Mouse (Mus musculus): ENCODE data around the gene Nrip2.
"Not testable (repeated sequence)": the region's sequence is repeated elsewhere in the genome, so short reads cannot be mapped to it uniquely, and the experiment has no call there.

Nrip2 gene

DNA sequence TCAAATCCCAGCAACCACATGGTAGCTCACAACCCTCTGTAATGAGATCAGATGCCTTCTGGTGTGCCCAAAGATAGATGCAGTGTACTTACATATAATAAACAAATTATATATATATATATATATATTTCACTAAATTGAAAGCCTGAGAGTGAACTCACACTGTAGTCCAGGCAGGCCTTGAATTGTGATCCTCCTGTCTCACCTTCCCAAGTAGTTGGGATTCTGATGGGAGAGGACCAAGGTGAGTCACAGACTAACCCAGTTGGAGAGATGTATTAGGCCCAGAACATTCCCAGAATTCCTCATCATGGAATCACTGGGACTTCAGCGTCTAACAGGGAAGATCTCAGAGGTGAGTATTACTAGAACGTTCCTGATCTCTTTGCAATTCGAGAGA lies at the start of gene Nrip2:
TSS of gene Nrip2 (plus strand) at position 301 of the 400 bp plus-strand sequence.
- no peak for DNase-seq (ENCODE audit: low spot score)

DNA sequence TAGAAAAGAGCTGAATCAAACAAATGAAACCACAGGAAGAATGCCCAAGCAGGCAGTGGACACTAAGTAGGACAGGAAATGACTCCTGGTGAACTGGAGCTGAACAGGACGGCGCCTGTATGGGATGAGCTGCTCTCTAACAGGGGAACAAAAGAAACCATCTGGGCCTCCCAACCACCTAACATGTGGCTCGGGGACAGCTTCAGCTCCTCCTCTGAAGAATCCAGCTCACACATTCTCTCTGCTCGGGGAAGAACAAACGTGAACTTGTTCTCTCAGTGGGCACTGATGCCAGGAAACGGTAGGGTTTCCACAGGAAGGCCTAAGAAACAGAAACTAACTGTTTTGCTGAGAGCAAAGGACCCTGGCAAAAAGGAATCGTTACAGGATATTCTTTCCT lies 49.4 kb upstream of the Nrip2 start:
- DNase-seq (ENCODE audit: low spot score), result no peak

DNA sequence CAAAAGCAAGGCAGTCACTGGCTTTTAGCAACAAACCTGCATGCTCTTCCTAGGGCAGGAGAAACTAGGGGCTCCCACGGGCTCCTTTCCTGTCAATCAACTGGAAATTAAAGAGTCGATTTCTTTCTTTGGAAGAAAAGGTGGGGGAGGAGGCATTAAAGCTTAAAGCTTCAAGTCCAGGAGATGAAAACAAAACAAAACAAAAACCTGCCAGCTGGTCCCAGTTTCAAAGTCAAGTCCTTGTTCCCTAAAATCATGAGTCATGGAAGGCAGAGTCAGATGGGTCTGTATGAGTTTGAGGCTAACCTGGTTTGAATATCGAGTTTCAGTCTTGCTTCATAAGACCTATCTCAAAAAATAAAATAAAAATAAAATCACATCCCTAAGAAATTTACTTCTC lies 45.0 kb upstream of the Nrip2 start:
- no peak for DNase-seq (ENCODE audit: low spot score)

DNA sequence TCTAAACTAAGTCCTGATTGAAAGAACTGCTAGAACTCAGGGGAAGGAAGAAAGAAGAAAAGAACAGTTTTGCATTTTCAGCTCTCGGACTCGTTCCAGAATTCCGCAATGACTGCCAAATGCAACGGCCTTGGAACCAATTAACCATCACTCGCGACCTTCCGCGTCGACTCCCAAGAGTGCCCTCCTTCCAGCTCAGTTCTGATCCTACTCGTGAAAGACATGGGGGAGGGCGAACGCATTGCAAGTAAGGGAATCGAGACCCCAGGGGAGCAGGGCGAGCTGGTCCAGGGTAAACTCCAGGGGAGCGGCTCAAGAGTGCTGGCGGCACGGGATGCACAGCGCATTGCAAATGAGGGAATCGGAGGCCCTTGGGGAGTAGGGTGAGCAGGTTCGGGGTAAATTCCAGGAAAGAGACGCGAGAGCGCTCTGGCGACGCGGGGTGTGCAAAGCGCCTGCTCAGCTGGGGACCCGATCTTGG lies 43.9 kb upstream of the Nrip2 start:
- DNase-seq (ENCODE audit: low spot score), result no peak

DNA sequence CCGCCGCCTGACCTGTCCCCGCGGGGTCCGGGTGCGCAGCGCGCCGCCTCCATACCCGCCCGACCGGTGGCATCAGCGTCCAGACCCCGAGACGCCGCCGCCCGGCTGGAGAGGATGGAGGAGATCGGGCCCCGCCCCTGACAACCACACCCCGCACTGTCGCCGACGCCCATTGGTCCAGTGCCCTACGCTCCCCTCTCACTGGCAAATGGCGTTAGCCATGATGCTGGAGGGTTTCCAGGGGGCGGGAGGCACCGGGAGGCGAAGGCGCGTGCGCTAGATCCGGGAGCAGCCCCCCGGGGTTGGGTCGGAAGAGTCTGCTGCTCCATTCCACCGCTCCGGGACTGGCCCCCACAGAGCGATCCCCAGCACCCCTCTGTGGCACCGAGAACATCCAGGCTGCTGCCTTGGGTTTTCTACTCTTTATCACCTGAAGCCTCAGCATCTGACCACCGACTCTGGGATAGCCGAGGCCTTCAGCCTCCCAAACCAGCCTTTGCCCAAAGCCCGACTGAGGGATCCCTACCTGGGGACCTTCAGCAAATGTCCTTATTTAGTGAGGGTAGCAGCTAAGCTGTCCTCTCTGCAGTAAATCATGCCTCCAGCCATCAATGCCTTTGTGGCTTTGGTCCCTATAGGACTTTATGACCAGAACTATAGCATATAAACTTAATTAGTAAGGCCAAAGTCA lies 43.2 kb upstream of the Nrip2 start, which contains the start of gene Tulp3:
TSS of gene Tulp3 (minus strand) at position 126 of the 691 bp plus-strand sequence.
- peak; percentile 90 for DNase-seq (ENCODE audit: low spot score)

DNA sequence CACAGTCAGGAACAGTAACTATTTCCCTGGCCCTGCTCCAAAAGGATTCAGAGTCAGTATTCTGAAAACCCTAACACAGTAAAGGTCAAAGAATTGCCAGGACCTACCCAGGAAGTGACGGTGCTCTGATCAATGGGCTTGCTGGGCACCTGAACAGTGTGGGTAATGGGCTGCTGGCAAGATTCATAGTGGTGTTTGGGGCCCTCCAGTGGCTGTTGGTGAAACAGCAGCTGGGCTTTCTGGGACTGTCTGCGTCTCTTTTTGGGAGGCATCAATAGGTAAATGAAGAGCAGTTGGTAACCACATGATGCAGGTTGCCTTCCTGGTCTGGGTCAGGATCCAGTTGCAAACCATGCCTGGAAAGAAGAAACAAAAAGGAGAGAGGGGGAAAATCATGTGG lies 40.1 kb upstream of the Nrip2 start:
- DNase-seq (ENCODE audit: low spot score), result no peak

DNA sequence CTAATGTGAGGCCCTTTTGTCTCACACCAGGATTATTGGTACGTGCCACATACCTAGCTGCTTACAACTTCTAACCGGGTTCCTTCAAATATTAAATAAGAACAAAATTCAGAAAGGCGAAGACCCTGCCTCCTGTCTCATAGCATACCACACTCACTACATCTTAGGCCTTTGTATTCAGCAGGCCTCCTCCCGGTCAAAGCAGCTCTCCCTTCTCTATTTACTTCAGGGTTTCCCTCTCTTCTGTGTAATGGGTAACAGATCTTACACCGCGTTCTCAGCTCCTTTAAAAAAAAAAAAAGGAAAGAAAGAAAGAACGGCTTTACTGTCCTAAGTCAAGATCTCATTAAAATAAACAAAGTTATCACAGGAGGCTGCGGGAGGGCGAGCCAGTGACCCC lies 37.2 kb upstream of the Nrip2 start:
- no peak for DNase-seq (ENCODE audit: low spot score)

DNA sequence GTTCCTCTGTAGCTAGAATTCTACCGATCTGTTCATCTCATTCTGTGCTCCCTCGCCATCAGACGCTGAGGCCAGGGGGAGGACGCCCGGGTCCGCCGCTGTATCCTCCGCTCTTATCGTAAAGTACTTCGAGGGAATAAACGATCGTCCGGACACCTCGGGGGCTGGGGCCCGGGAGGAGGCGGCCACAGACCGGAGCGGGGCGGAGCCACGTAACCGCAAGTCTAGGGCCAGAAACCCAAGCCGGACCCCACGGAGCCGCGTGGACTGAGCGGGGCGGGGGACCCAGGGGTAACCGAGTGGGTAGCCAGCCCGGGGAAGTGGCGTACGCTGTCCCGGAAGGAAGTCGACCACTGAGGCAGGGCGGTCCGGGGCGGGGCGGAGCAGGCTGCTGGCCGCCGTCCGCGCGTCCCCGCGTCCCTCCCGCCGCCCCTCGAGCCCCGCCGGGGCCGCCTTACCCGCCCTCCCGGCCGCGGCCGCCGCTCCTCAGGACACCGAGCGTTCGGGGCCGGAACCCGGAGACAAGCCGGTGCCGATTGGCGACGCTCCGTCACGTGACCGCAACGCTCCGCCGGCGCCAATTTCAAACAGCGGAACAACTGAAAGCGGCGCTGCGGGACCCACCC lies 36.6 kb upstream of the Nrip2 start, which contains the start of the genes Rhno1 and Foxm1:
TSS of gene Rhno1 (minus strand) at position 531 of the 626 bp plus-strand sequence.
TSS of gene Foxm1 (plus strand) at position 587 of the 626 bp plus-strand sequence.
- DNase-seq (ENCODE audit: low spot score), result peak; percentile 50

DNA sequence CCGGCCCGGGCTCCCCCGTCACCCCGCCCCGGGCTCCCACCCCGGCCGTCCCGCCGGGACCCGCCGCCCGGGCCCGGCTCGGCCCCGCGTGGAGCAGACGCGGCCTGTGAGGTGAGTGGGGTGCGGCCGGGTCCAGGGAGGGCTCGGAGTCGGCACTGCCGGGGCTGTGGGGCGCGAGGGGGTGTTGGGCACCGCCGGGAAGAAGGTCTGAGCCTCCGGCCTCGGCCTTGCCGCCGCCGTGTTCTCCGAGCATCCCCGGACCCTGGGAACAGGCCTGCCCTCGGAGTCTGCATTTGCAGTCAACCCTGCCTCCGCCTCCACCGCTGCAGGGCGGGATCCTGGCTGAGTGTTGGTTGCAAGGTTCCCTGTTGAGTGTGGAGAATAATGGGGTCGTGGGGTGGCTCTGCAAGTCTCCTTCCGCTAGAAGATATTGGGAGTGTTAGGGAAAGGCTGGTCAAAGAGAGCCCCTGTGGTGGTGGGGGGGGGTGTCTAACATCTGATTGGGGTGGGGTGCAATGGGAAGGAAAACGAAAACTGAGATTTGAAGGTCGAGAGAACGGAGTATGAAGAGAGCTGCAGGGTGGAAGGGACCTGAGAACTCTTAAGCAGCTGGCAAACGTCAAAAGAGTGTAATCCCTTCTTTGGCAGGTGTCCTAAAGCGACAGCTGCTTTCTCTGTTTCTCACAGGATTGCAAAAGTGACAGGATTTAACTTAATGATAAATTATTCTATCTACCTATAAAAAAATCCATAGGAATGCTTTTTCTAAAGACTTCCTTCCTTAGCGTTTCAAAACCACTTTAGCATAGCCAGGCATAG lies 35.9 kb upstream of the Nrip2 start:
- no peak for DNase-seq (ENCODE audit: low spot score)

DNA sequence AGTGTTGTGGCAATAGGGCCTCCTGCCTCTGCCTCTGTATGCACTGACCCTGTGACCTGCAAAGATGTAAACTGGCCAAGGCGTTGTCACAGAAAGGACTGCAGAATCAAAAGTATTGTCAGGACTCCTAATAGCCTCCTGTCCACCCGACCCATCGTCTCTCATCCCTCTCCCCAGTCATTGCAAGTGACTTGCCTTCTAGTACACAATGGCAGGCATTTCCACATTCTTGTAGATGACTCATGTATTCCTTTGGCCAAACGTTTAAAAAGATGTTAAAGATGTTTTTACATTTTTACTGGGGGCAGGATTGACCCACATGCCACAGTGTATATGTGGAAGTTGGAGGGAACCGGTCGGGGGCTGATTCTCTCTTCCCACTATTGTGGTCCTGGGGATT lies 34.4 kb upstream of the Nrip2 start:
- no peak for DNase-seq (ENCODE audit: low spot score)

DNA sequence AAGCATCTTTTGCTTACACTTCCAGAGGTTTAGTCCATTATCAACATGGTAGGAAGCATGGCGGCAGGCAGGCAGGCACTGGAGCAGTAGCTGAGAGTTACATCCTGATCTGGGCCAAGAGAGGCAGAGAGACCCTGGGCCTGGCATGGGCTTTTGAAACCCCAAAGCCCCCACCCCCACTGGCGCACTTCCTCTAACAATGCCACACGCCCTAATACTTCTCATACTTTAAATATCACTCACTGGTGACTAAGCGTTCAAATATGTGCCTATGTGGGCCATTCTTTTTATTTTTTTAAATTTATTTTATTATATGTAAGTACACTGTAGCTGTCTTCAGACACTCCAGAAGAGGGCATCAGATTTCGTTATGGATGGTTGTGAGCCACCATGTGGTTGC lies 32.6 kb upstream of the Nrip2 start:
- no peak for DNase-seq (ENCODE audit: low spot score)

DNA sequence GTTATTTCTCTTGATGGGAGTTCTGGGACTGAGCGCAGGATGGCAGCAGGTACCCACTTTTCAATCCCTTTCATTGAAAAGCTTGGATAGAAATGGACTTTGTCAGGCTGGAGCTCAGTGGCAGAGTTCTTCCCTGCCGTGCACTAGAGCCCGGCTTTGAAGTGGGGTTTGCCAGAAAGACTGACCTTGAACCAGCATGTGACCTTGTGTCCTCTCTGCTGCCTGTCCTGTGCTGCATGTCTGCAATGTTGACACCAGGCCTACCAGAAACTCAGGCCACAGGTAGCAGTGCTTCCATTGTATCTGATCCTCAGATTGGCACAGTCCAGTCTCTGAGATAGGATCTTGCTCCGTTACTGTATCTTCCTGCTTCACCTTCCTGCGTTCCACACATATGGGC lies 29.1 kb upstream of the Nrip2 start:
- no peak for DNase-seq (ENCODE audit: low spot score)

DNA sequence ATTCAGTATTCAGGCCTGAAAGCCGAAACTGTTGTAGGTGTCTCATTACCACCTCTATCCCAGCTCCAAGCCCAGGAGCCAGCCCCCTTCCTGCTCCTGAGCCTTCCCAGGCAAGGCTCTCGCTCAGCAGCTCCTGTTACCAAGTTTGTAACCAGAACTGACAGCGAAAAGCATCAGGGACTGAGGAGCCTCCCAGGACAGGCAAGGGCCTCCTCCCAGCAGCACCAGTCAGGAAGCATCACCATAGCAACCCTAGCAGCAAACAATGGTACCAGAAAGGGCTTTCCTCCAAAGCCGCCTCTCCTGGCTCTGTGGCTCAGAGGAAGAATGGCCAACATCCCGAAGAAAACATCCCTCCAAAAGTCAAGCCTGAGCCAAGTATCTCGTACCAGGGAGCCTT lies 23.9 kb upstream of the Nrip2 start, which contains the start of the genes Tex52 and Gm44596:
TSS of gene Tex52 (plus strand) at position 265 of the 400 bp plus-strand sequence.
TSS of gene Gm44596 (plus strand) at position 312 of the 400 bp plus-strand sequence.
- DNase-seq (ENCODE audit: low spot score), result no peak

DNA sequence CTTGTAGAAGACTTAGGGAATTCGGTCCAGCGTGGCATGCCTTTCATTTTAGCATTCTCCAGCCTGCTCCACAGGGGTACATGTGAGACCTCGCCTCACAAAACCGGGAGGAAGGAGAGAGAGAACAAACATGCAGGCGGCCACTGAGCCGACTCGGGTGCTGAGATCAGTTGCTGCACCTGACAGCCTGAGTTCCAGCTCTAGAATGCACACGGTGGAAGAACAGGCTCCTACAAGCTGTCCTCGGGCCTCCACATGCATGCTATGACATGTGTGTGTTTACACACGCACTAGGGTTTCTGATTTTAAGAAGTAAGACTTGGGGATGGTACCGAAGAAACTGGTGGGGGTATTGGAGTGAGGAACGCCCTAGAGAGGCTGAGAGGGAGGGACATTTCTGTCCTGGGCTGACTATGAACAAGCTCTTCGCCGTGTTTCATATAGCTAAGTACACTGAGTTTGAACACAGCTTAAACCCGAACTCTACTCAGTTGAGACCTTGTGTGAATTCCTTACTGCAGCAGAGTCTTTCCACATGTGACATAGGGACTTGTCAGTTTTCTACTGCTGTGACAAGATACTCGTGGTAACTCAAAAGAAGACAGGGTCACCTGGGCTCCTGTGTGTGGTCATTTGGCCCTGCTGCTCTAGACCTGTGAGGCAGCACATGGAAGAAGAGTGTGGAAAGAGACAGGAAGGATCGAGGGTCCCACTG lies 22.6 kb upstream of the Nrip2 start:
- DNase-seq (ENCODE audit: low spot score), result no peak

DNA sequence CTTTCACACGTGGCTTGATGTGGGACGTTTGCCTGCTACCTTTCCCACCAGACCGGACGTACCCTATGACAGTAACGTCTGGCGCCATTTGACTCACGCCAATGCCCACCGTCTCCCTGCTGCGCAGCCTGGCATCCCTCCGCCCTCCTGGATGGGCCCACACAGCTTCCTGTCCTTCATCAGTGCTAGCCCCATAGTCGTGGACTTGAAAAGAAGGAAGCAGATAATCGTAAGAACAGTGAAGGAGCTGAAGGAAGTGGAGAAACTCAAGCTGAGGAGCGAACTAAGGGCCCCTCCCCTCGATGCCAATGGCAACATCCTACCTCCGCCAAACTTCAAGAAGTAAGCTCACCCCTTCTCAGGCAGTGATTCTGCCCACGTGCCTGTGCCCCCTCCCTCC lies 19.5 kb upstream of the Nrip2 start:
- DNase-seq (ENCODE audit: low spot score), result no peak

DNA sequence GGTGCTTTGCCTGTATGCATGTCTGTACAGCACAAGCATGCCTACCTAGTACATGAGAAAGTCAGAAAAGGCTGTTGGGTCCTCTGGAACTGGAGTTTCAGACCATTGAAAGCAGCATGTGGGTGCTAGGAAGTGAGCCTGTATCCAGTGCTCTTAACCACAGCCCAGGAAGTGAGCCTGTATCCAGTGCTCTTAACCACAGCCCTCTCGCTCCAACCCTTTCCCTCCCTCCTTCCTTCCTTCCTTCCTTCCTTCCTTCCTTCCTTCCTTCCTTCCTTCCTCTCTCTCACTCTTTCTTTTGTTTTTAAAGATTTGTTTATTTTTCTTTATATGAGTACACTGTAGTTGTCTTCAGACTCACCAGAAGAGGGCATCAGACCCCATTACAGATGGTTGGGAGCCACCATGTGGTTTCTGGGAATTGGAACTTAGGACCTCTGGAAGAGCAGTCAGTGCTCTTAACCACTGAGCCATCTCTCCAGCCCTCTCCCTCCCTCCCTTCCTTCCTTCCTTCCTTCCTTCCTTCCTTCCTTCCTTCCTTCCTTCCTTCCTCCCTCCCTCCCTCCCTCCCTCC lies 18.4 kb upstream of the Nrip2 start:
- DNase-seq (ENCODE audit: low spot score), result not testable (repeated sequence)

DNA sequence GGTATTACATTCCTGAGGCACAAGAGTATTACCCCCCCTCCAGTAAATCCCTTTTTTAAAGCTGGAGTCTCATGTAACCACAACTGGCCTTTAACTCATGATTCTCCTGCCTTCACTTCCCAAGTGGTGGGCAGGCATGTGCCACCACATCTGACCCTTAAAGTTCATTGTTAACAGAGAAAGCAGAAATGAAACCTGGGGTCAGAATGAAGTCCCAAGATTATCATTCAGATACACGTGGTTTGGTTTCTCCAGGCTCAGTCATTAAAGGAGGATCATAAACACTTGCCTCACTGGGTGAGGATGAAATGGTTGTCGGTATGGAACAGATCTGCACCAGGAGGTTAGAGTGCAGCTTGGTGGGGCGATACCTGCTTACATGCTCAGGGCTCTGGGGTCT lies 17.8 kb upstream of the Nrip2 start:
- no peak for DNase-seq (ENCODE audit: low spot score)

DNA sequence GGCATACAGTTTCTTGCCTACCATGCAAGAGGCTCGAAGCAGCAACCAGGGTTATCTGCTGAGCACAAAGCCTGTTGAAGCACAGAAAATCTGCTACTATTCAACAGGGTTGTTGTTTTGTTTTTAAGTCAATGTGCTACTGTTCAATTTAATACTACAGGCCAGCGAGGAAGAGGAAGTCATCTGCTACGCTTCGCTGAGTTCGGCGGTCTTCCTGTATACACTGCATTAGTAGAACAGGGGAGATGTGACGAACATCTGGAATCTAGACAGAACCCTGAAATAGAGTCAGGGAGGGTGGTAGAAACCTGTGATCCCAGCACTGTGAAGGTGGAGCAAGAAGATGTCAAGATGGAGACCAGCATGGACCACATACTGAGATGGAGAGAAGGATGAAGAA lies 15.3 kb upstream of the Nrip2 start:
- DNase-seq (ENCODE audit: low spot score), result no peak

DNA sequence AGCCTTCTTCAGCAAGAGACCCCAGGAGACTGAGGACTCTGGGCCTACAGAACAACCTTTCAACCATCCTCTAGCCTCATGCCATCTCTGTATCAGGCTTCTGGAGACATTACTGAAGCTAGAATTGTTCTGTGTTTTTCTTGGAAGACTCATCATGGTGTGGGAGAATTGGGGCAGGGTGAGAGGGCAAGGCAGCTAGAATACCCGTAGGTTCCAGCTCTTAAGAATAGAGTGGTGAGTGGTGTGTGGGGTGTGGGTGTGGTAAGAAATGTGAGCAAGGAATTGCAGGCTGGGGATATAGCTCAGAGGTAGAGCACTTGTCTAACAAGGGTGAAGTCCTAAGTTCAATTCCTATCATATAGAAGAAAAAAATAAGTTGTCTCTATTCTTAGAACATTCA lies 14.1 kb upstream of the Nrip2 start:
- DNase-seq (ENCODE audit: low spot score), result no peak

DNA sequence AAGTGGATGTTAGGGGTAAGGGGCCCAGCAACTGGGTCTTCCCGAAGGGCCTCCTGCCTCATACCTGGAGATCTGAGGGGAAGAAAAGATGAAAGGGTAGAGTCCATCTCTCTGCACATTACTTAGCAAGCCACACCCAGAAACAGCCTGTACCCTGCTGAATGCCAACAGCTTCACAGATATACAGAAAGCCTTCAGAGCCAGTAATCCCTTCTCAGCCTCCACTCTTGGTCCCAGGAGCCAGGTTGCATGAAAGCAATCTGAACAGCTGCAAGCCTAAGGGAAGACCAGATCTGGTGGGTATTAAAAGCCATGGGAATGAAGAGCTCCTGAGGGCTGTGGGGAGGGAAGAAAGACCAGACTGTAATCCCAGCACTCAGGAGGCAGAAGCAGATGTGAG lies 9.9 kb upstream of the Nrip2 start:
- no peak for DNase-seq (ENCODE audit: low spot score)

DNA sequence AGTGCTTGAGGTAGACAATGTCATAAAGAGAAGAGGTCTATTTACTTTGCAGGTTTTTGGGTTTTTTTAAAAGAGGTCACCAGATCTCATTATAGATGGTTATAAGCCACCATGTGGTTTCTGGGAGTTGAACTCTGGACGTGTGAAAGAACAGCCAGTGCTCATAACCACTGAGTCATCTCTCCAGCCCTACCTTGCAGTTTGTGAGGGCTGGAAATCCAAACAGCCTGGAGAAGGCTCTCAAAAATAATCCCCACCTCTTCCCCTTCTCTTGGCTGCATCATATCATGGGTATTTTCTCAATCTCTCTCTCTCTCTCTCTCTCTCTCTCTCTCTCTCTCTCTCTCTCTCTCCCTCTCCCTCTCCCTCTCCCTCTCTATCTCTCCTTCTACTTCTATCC lies 8.4 kb upstream of the Nrip2 start:
- no peak for DNase-seq (ENCODE audit: low spot score)
